Mouse (Mus musculus): Measurements from ENCODE around the gene Gm281.

DNA sequence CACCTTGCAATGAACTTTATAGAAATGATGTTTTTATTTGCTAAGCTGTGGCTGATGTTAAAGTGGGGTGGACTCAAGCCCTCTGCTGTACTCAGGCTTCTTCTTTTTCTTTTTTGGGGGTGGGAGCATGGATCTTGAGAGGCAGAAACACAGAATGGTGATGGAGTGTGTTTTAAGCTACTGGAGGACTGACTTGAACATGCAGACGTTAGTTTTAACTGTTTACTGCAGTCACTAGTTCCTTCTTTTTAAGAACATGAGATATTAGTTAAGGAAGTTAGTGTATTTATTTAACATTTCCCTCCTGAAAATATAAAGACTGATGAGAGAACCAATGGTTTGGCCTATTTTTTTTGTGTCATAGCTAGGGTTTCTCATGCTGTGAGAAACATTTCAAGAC lies 49.2 kb upstream of the Gm281 start:
- TF ChIP-seq CTCF (conservative IDR thresholded peaks at IDR 0.05; ENCODE audit: low read length): no peak
- TF ChIP-seq POU5F1 (IDR thresholded peaks at IDR 0.05; ENCODE audit: borderline replicate concordance, low read length): no peak
- no peak for TF ChIP-seq NANOG (IDR thresholded peaks at IDR 0.05; ENCODE audit: borderline replicate concordance, low read length)

All from E14TG2a.4 (cell line).